Mouse (Mus musculus) lung, embryonic 14.5 days (tissue): Measurements from ENCODE around the gene Spib. TPM values are rescaled to one million over a fixed set of nuclear protein-coding genes. Genes with fewer than 3 reads are reported as not detected.

ENCODE experiments used
- ATAC-seq: fragments of 200-750 bp; cut with Nextera tagmentation; 2 replicates; pipeline ENCODE4 v1.8.0; 2017; ENCODE audit warnings: mild to moderate bottlenecking, moderate TSS enrichment, moderate library complexity; ENCODE audit not compliant: insufficient read depth
- DNase-seq: peaks from one replicate; pipeline ENCODE4 v3.0.0-alpha.2; 2015
- H3K27ac ChIP-seq: fragments of 300-500 bp; sonication (generic); 2 replicates; pipeline ENCODE4 v1.5.1; 2014; ENCODE audit warnings: low read depth, mild to moderate bottlenecking, moderate library complexity
- H3K27me3 ChIP-seq: fragments of 300-500 bp; sonication (generic); 2 replicates; pipeline ENCODE4 v1.6.1; 2014; ENCODE audit warnings: low read length, control low read depth; ENCODE audit not compliant: insufficient read depth
- H3K36me3 ChIP-seq: fragments of 300-500 bp; sonication (generic); 2 replicates; pipeline ENCODE4 v1.6.1; 2014; ENCODE audit warnings: control low read depth; ENCODE audit not compliant: insufficient read depth
- H3K4me1 ChIP-seq: fragments of 300-500 bp; sonication (generic); 2 replicates; pipeline ENCODE4 v1.6.1; 2014; ENCODE audit warnings: antibody characterized with exemption, control low read depth; ENCODE audit not compliant: insufficient read depth
- H3K4me2 ChIP-seq: fragments of 300-500 bp; sonication (generic); 2 replicates; pipeline ENCODE4 v1.6.1; 2014; ENCODE audit warnings: mild to moderate bottlenecking
- H3K4me3 ChIP-seq: fragments of 300-500 bp; sonication (generic); 2 replicates; pipeline ENCODE4 v1.5.1; 2014; ENCODE audit warnings: low read depth, low read length
- H3K9ac ChIP-seq: fragments of 300-500 bp; sonication (generic); 2 replicates; pipeline ENCODE4 v1.6.1; 2014
- H3K9me3 ChIP-seq: fragments of 300-500 bp; sonication (generic); 2 replicates; pipeline ENCODE4 v1.6.1; 2016; ENCODE audit warnings: low read depth, low read length, control low read depth
- CTCF ChIP-seq: IDR thresholded peaks from 2 replicates; pipeline ENCODE4 v1.5.1; 2016; ENCODE audit warnings: antibody characterized with exemption, low read depth
- WGBS: fragments of 180-500 bp; shearing (Covaris S2); extraction: QIAGEN DNeasy Blood & Tissue Kit; methylation state at CpG from one replicate; pipeline ENCODE4 v1.1.7; 2014; 5-methylcytosine and 5-hydroxymethylcytosine counted together
- polyA plus RNA-seq: library from polyadenylated mRNA; unstranded; fragments of >200 nt; fragmentation: Nextera tagmentation; extraction: Ambion mirVana; gene quantifications from 2 replicates; pipeline ENCODE4 v1.2.1, GENCODE M21; 2014

Spib gene
- polyA plus RNA-seq, 1 experiment from 2014 or later = 0.07 TPM

GRCm38 (mm10) chr7:44548497-44549087 lies 16.7 kb upstream of the Spib start, which contains the start of gene Pold1:
Gene Pold1 (minus strand): TSS chr7:44548849.
- H3K36me3 ChIP-seq = peaks cover 30% of the 10 kb centered on the region
- WGBS = under 1% methylated on average over 43 of the region's 43 CpGs
- H3K4me2 ChIP-seq = peak within 1 kb of the TSS; percentile 86
- peak within 1 kb of the TSS; percentile 67 for H3K4me3 ChIP-seq
- H3K4me1 ChIP-seq = 0 out of 2 replicates have a peak, but pooled peaks cover 6% of the 10 kb centered on the region
- H3K9ac ChIP-seq = peak within 1 kb of the TSS; percentile 68
- no peaks in the 10 kb centered on the region for H3K27me3 ChIP-seq
- H3K27ac ChIP-seq = peak within 1 kb of the TSS; percentile 73
- TF ChIP-seq CTCF = peak; percentile 92
- DNase-seq (peak; percentile 100), ATAC-seq (peak; percentile 92)
- H3K9me3 ChIP-seq = no peaks in the 10 kb centered on the region

GRCm38 (mm10) chr7:44547725-44548124 lies 15.9 kb upstream of the Spib start:
- peaks cover 37% of the 10 kb centered on the region for H3K36me3 ChIP-seq

GRCm38 (mm10) chr7:44547041-44547440 lies 15.2 kb upstream of the Spib start:
- Histone ChIP-seq H3K4me3 (peak overlapping the region; percentile 67; the same call in 1 of the 2 replicates), H3K27me3 (no peaks in the 10 kb centered on the region), H3K9me3 (no peaks in the 10 kb centered on the region), H3K9ac (peak overlapping the region; percentile 68), H3K27ac (no peak overlapping the region), H3K4me1 (0 out of 2 replicates have a peak, but pooled peaks cover 6% of the 10 kb centered on the region), H3K36me3 (peaks cover 42% of the 10 kb centered on the region), H3K4me2 (peak overlapping the region; percentile 86)
- no peak for TF ChIP-seq CTCF
- WGBS = 82% methylated on average over 13 of the region's 13 CpGs
- DNase-seq (no peak), ATAC-seq (no peak)

More at GRCm38 (mm10) chr7:44547725-44548124, 15.9 kb upstream of the Spib start:
- no peak for ATAC-seq
- peak overlapping the region; percentile 67 for H3K4me3 ChIP-seq
- no peak for TF ChIP-seq CTCF
- H3K4me1 ChIP-seq = 0 out of 2 replicates have a peak, but pooled peaks cover 6% of the 10 kb centered on the region
- H3K27ac ChIP-seq = peak overlapping the region; percentile 73; the same call in 1 of the 2 replicates
- no peak for DNase-seq
- no peaks in the 10 kb centered on the region for H3K27me3 ChIP-seq
- peak overlapping the region; percentile 68 for H3K9ac ChIP-seq
- 13% methylated on average over 5 of the region's 5 CpGs for WGBS
- H3K9me3 ChIP-seq = no peaks in the 10 kb centered on the region
- H3K4me2 ChIP-seq = peak overlapping the region; percentile 86

GRCm38 (mm10) chr7:44546274-44546673 lies 14.4 kb upstream of the Spib start:
- Histone ChIP-seq H3K4me1 (0 out of 2 replicates have a peak, but pooled peaks cover 6% of the 10 kb centered on the region), H3K4me2 (no peak overlapping the region), H3K36me3 (peaks cover 42% of the 10 kb centered on the region), H3K27ac (no peak overlapping the region), H3K27me3 (no peaks in the 10 kb centered on the region), H3K9ac (no peak overlapping the region), H3K9me3 (no peaks in the 10 kb centered on the region), H3K4me3 (no peak overlapping the region)
- no peak for ATAC-seq
- DNase-seq = no peak
- 95% methylated on average over 3 of the region's 3 CpGs for WGBS
- TF ChIP-seq CTCF = no peak

GRCm38 (mm10) chr7:44543071-44543470 lies 11.2 kb upstream of the Spib start:
- H3K36me3 ChIP-seq = peaks cover 56% of the 10 kb centered on the region
- no peak overlapping the region for H3K4me2 ChIP-seq
- no peaks in the 10 kb centered on the region for H3K27me3 ChIP-seq
- no peaks in the 10 kb centered on the region for H3K9me3 ChIP-seq
- no peak for TF ChIP-seq CTCF
- ATAC-seq (no peak), DNase-seq (no peak)
- no peak overlapping the region for H3K27ac ChIP-seq
- WGBS = 79% methylated on average over 12 of the region's 12 CpGs
- no peak overlapping the region for H3K4me3 ChIP-seq
- 0 out of 2 replicates have a peak, but pooled peaks cover 6% of the 10 kb centered on the region for H3K4me1 ChIP-seq
- no peak overlapping the region for H3K9ac ChIP-seq

GRCm38 (mm10) chr7:44542555-44542954 lies 10.7 kb upstream of the Spib start:
- DNase-seq = no peak
- H3K36me3 ChIP-seq = peaks cover 61% of the 10 kb centered on the region
- no peaks in the 10 kb centered on the region for H3K9me3 ChIP-seq
- no peak overlapping the region for H3K27ac ChIP-seq
- 0 out of 2 replicates have a peak, but pooled peaks cover 3% of the 10 kb centered on the region for H3K4me1 ChIP-seq
- no peak overlapping the region for H3K9ac ChIP-seq
- H3K27me3 ChIP-seq = no peaks in the 10 kb centered on the region
- no peak overlapping the region for H3K4me3 ChIP-seq
- WGBS = 96% methylated on average over 11 of the region's 11 CpGs
- TF ChIP-seq CTCF = no peak
- no peak overlapping the region for H3K4me2 ChIP-seq
- no peak for ATAC-seq

- H3K4me1 ChIP-seq = no peaks in the 10 kb centered on the region
- WGBS = 90% methylated on average over 41 of the region's 41 CpGs
- H3K9ac ChIP-seq = no peak overlapping the region
- H3K27me3 ChIP-seq = no peaks in the 10 kb centered on the region
- DNase-seq = no peak
- H3K36me3 ChIP-seq = peaks cover 92% of the 10 kb centered on the region
- TF ChIP-seq CTCF = no peak
- H3K4me2 ChIP-seq = no peak overlapping the region
- no peak for ATAC-seq
- H3K4me3 ChIP-seq = no peak overlapping the region
- H3K9me3 ChIP-seq = no peaks in the 10 kb centered on the region
- H3K27ac ChIP-seq = no peak overlapping the region
Observed at GRCm38 (mm10) chr7:44538756-44539624, 7.1 kb upstream of the Spib start.
